Mouse (Mus musculus): ENCODE results near the gene Trir. TPM values are rescaled to one million over a fixed set of nuclear protein-coding genes. Genes with fewer than 3 reads are reported as not detected.

Gene Trir
- 100 to 1,000 TPM; 248 to 252 TPM for polyA plus RNA-seq (2017; shearing (Covaris generic))

GRCm38 (mm10) chr8:85026670-85027515, at the start of gene Trir:
Trir (plus strand) TSS chr8:85026823.

GRCm38 (mm10) chr8:84978248-84978940, 48.2 kb upstream of the Trir start, which contains the start of gene Junb:
Junb (minus strand) TSS chr8:84978718.

DNA sequence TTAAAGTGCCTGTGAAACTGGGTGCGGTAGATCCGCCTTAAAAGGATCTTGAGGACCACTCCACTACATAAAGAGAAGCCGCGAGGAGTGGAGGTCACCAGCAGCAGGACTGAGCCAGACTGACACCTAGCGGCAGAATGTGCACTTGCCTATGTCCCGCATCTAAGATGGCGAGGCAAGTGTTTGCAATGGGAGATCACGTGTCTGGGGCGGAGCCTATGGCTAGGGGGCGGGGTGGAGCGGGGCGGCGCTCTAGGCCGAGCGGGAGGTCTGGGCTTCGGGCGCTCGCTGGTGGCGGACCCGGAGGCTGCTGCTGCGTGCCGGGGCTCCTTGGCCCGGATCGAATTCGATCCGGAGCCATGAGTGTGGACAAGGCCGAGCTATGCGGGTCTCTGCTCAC, 36.3 kb upstream of the Trir start, which contains the start of gene Hook2:
TSS of gene Hook2 (plus strand) at position 255 of the 400 bp plus-strand sequence.

GRCm38 (mm10) chr8:85014431-85014830, 12.2 kb upstream of the Trir start, which contains the start of gene Best2:
Best2 (minus strand) TSS chr8:85014531.

DNA sequence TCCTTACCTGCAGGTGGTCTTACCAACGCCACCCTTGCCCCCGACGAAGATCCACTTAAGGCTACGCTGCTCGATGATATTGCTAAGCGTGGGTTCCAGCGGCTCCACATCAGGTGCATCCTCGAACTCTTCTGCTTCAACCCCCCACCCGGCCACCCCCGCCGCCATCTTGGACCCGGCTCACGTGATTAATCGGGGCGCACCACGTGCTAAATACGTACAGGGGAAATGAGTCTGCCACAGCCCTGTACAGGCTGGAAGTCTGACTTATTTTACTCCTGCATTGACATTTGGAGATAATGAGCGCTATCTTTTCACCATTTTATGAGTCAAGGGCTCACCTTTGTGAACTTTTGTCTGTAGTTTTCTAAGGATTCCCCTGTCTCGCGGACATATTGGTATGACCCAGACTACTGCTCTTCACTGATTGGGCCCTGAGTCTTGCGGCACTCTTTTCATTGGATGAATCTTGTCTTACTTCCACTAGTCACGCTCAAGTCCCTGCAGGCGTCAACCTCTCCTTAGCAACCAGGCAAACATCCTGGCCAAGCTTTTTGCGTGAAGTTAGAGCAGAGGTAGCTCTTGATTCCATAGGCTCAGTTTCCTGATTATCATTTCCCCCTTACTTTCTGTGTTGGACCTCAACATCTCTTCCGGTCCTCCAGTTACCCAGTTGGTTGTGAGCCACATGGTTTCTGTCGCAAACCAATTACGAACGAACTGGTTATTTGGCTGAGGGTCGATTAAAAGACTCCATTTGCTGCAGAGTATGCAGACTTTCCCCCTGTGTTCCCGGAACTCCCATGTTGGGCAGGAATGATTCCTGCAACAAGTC, 1.3 kb upstream of the Trir start, which contains the start of gene Asna1:
TSS of gene Asna1 (minus strand) at position 184 of the 835 bp plus-strand sequence.

DNA sequence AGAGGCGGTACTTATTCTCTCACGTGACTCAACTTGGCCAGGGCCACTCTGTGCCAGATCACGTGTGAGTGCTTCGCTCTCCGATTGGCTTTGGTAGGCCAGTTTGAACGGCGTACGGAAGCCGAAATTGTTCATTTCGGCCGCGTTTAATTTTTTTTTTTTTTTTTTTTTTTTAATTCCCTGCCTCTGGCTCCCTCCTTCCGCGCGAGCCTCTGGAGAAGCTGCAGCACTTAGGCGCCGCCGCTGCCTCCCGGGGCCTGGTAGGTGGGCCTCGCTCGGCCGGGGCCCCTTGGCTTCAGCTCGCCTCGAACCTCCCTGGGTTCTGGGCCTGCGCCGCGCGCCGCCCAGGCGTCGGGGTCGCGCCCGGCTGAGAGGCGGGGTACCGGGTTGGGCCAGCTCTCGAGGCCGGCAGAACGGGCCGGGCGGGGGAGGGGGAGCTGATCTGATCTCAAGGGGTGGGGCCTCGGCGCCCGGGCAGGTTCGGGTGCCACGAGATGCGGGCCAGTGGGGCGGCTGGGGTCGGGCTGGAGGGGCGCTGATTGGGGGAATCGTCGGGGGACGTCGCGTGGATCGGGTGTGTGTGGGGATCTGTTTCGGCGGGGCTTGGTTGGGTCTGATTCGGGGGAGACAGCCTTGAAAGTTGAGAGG, 10.2 kb downstream of the Trir start, which contains the start of gene Tnpo2:
TSS of gene Tnpo2 (plus strand) at position 198 of the 648 bp plus-strand sequence.

DNA sequence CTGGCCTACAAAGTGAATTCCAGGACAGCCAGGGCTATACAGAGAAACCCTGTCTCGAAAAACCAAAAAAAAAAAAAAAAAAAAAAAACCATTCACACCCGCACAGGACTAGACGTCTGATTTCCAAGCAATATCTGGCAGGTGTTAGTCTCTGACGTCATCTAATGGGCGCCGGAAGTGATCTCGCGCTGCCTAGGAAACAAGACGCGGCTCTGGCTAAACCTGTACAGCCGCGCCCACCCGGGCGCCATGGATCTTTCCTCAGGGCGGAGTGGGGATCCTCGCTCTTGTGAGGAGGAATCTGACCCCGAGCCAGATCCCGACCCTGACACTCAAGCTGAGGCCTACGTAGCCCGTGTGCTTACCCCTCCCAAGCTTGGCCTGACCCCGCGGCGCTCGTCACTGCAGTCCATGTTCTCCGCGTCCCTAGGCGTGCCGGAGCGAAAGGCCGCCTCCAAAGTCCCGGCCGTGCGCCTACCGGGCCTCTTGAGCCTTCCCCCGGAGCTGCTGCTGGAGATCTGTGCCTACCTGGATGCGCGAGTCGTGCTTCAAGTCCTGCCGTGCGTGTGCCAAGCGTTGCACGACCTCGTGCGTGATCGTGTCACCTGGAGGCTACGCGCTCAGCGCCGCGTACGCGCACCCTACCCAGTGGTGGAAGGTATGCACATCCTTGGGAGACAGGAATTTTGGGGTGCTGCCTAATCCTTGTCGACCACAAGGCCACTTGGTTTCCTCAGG, 33.4 kb downstream of the Trir start, which contains the start of gene Fbxw9:
TSS of gene Fbxw9 (plus strand) at position 177 of the 738 bp plus-strand sequence.

DNA sequence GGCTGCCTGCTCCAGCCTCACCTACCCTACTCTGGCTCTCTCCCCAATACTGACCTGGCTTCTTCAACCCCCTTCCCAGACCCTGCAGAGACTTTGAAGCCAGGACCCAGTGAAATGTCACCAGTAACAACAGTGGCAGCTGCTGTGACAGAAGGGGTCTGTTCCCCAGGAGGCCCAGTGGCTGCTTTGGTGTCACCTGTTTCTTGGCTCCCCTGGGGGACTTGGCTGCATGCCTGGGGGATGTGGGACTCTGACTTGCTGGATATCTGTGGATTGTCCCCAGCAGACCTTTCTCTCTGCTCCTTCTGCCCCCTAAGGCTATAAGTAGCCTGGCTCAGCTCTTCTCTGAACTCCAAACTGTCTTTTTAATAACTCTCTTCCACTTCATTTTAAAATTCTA, 41.4 kb downstream of the Trir start, which contains the start of gene Gm5741:
TSS of gene Gm5741 (minus strand) at position 1 of the 400 bp plus-strand sequence.

DNA sequence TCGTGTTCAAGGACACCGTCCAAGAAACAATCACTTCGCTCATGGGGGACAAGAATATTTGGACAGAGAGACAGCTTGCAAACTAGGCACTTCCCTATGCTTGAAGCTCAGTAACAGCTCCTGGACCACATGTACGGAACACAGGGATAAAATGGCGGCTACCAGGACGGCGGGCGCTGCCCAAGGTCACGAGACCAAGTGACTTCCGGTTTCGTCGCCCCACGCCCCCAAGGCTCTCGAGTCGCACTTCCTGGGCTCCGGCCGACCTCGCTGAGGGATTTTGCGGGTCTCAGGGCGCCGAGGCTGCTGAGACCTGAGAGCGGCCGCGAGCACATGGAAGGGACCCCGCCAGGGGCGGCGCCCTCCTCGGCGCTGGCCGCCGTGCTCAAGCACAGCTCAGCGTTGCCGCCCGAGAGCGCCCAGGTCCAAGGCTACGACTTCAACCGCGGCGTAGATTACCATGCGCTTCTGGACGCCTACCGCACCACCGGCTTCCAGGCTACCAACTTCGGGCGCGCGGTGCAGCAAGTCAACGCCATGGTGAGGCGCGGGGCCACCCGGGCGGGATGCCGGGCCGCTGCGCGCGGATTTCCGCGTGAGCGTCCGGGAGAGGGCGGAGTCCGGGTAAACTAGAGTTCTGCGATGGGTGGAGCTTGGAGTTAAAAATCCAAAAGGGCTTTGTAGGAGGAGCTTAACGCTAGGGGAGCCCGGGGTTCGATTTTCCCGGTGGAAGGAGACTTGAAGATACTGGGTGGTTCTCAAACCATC, 45.1 kb downstream of the Trir start, which contains the start of gene Dhps:
TSS of gene Dhps (plus strand) at position 244 of the 768 bp plus-strand sequence.

Other genes with a start within 250 kb of the Trir start
- 10 to 100 TPM in 1 of 2 experiments, 1 to 10 TPM in 1; 4.1 to 12.3 TPM for gene Nfix, start 226.5 kb upstream of the Trir start, polyA plus RNA-seq (2017; shearing (Covaris generic))
- 1 to 10 TPM; 3.3 to 4.2 TPM for gene Dand5, start 204.0 kb upstream of the Trir start, polyA plus RNA-seq (2017; shearing (Covaris generic))
- gene Gadd45gip1, start 195.3 kb upstream of the Trir start, polyA plus RNA-seq (2017; shearing (Covaris generic)): 10 to 100 TPM; 29.7 to 37.9 TPM
- 100 to 1,000 TPM; 159 to 183 TPM for gene Rad23a, start 186.2 kb upstream of the Trir start, polyA plus RNA-seq (2017; shearing (Covaris generic))
- 100 to 1,000 TPM; 378 to 630 TPM for gene Calr, start 179.9 kb upstream of the Trir start, polyA plus RNA-seq (2017; shearing (Covaris generic))
- 10 to 100 TPM; 78.3 to 79.8 TPM for gene Farsa, start 169.8 kb upstream of the Trir start, polyA plus RNA-seq (2017; shearing (Covaris generic))
- gene Syce2, start 154.7 kb upstream of the Trir start, polyA plus RNA-seq (2017; shearing (Covaris generic)): 10 to 100 TPM in 1 of 2 experiments, 1 to 10 TPM in 1; 9.1 to 16.8 TPM
- gene Gcdh, start 132.9 kb upstream of the Trir start, polyA plus RNA-seq (2017; shearing (Covaris generic)): 10 to 100 TPM; 22.2 to 31.5 TPM
- gene Klf1, start 124.9 kb upstream of the Trir start, polyA plus RNA-seq (2017; shearing (Covaris generic)): 1 to 10 TPM; 1.3 to 3.6 TPM
- 10 to 100 TPM in 1 of 2 experiments, 1 to 10 TPM in 1; 6.1 to 11.9 TPM for gene Dnase2a, start 118.3 kb upstream of the Trir start, polyA plus RNA-seq (2017; shearing (Covaris generic))
- gene Mast1, start 89.5 kb upstream of the Trir start, polyA plus RNA-seq (2017; shearing (Covaris generic)): 1 to 10 TPM in 1 of 2 experiments, under 1 TPM in 1; 0.62 to 1.2 TPM
- gene Rtbdn, start 79.8 kb upstream of the Trir start, polyA plus RNA-seq (2017; shearing (Covaris generic)): under 1 TPM in 1 of 2 experiments, not detected in 1; 0.21 TPM
- gene Gm49661, start 57.4 kb upstream of the Trir start, polyA plus RNA-seq (2017; shearing (Covaris generic)): not detected
- 100 to 1,000 TPM; 205 to 213 TPM for gene Prdx2, start 57.2 kb upstream of the Trir start, polyA plus RNA-seq (2017; shearing (Covaris generic))
- 10 to 100 TPM; 80.7 to 89.0 TPM for gene Rnaseh2a, start 57.1 kb upstream of the Trir start, polyA plus RNA-seq (2017; shearing (Covaris generic))
- 100 to 1,000 TPM; 294 to 399 TPM for gene Junb, start 48.1 kb upstream of the Trir start, polyA plus RNA-seq (2017; shearing (Covaris generic))
- gene Hook2, start 36.2 kb upstream of the Trir start, polyA plus RNA-seq (2017; shearing (Covaris generic)): 10 to 100 TPM in 1 of 2 experiments, 1 to 10 TPM in 1; 9.5 to 11.1 TPM
- gene Best2, start 12.3 kb upstream of the Trir start, polyA plus RNA-seq (2017; shearing (Covaris generic)): not detected
- gene Asna1, start 1.5 kb upstream of the Trir start, polyA plus RNA-seq (2017; shearing (Covaris generic)): 10 to 100 TPM; 53.6 to 65.3 TPM
- 10 to 100 TPM; 20.7 to 25.3 TPM for gene Tnpo2, start 10.1 kb downstream of the Trir start, polyA plus RNA-seq (2017; shearing (Covaris generic))
- 1 to 10 TPM; 4.5 to 7.0 TPM for gene Fbxw9, start 33.2 kb downstream of the Trir start, polyA plus RNA-seq (2017; shearing (Covaris generic))
- 1 to 10 TPM; 1.5 to 2.8 TPM for gene Gm5741, start 41.2 kb downstream of the Trir start, polyA plus RNA-seq (2017; shearing (Covaris generic))
- 100 to 1,000 TPM in 1 of 2 experiments, 10 to 100 TPM in 1; 77.6 to 102 TPM for gene Dhps, start 44.9 kb downstream of the Trir start, polyA plus RNA-seq (2017; shearing (Covaris generic))
- gene Wdr83os, start 53.9 kb downstream of the Trir start, polyA plus RNA-seq (2017; shearing (Covaris generic)): 100 to 1,000 TPM; 158 to 186 TPM
- 10 to 100 TPM; 35.2 to 42.7 TPM for gene Wdr83, start 54.5 kb downstream of the Trir start, polyA plus RNA-seq (2017; shearing (Covaris generic))
- gene Man2b1, start 56.4 kb downstream of the Trir start, polyA plus RNA-seq (2017; shearing (Covaris generic)): 100 to 1,000 TPM; 104 to 165 TPM
- gene Zfp791, start 96.3 kb downstream of the Trir start, polyA plus RNA-seq (2017; shearing (Covaris generic)): under 1 TPM in 1 of 2 experiments, not detected in 1; 0.17 TPM
- gene Cks1brt, start 125.1 kb downstream of the Trir start, polyA plus RNA-seq (2017; shearing (Covaris generic)): under 1 TPM; 0.10 to 0.28 TPM
- under 1 TPM in 1 of 2 experiments, not detected in 1; 0.37 TPM for gene Olfr371, start 199.2 kb downstream of the Trir start, polyA plus RNA-seq (2017; shearing (Covaris generic))

Measured in activated CD4-positive, CD25-positive, alpha-beta regulatory T cell (primary cell).